Mouse (Mus musculus) spleen, postnatal 14 days (tissue): Measurements from ENCODE around the gene Tmigd3.
A peak's percentile ranks its signal among the peaks of the same experiment; 100 is the strongest.

Experiments used
- DNase-seq, 2 experiments: peaks; one replicate each; pipeline ENCODE4 v3.0.0; 2021 to 2022; ENCODE audit warnings: low spot score in 2 of 2

Gene Tmigd3

DNA sequence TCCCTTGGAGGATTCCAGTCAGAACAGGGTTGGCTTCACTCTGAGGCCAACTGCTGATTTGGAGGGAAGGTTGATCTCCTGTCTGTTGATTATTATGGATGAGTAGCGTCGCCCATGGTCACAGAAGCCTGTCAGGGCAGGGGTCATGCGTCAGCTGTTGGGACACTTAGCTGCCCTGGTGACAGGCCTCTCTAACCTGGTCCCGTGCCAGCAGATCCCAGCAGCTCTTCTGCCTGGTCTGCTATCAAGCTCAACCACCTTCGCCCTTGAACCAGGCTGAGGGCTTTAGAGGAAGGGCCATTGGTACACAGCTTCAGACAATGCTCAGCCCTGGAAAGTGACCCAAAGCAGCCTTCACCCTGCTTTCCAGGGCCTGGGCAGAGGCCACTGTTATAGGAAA, 5.3 kb downstream of the Tmigd3 start:
- DNase-seq = no peak

- no peak for DNase-seq
Observed at GRCm38 (mm10) chr3:105877252-105877803, 6.6 kb downstream of the Tmigd3 start.

GRCm38 (mm10) chr3:105877919-105878318, 7.2 kb downstream of the Tmigd3 start:
- DNase-seq = no peak

DNA sequence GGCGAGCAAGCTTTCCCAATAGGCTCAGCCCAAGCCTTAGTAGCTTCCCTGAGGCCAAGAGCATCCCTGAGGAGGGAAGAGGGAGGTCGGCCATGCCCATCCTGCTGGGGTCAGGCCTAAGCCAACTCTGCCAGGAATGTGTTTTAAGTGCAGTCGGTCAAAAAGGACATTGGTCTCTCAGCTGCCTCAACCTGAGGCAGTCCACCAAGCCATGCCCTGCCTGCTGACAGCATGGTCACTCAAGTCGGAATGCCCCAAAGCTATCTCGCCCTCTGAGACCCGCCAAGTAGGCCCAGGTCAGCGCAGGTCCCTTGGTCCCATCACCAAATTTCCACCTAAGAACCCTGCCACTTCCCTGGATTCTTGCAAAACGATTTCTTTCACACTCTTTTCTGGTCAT, 8.0 kb downstream of the Tmigd3 start:
- no peak for DNase-seq

- DNase-seq = no peak
Observed at GRCm38 (mm10) chr3:105880419-105880818, 9.7 kb downstream of the Tmigd3 start.

DNA sequence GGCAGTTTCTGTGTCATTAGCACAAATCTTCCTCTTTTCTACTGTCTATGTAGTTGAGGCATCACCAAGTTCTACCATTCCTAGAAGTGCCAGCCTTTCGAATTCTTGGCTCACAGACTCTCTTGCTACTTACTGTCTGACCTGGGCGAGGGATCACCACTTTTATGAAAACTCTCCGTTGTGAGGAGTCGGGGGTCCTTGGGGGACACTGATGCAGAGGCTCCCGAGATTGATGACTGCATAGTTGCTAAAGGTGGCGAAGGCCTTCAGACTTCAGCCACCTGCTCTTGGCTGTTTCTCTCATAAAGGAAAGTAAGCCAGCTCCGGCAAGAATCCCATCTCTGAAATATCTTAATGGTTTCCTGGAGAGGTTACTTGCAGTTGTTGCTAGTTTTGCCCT, 11.4 kb downstream of the Tmigd3 start:
- DNase-seq = no peak

DNA sequence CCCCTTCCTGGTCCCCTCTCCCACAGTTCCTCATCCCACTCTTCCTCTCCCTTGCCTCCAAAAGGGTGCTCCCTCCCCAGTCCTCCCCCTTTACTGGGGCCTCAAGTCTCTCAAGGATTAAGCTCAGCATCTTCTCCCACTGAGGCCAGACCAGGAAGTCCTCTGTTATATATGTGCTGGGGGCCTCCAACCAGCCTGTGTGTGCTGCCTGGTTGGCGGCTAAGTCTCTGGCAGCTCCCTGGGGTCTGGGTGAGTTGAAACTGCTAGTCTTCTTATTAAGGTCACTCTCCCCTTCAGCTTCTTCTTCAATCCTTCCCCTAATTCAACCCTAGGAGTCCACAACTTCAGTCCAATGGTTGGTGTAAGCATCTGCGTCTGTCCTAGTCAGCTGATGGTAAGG, 12.4 kb downstream of the Tmigd3 start:
- DNase-seq = no peak

DNA sequence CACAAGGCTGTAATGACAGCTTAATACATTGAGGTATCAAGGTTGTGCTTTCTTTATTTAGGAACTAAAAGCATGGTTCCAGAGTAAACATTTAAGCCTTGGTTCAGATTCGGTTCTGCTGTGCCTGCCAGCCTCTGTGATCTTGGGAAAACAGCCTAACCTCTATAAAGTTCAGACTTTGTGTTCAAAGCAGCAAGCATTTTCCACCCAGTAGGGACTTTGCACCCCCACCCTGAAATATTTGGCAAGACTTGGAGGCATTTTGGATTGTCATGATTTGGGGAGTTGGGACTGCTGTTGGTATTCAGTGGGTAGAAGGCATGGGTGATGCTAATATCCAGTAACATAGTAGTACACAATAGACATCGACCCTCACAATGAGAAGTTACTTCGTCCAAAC, 18.3 kb downstream of the Tmigd3 start:
- no peak for DNase-seq

GRCm38 (mm10) chr3:105890220-105890619, 19.5 kb downstream of the Tmigd3 start:
- no peak for DNase-seq

DNA sequence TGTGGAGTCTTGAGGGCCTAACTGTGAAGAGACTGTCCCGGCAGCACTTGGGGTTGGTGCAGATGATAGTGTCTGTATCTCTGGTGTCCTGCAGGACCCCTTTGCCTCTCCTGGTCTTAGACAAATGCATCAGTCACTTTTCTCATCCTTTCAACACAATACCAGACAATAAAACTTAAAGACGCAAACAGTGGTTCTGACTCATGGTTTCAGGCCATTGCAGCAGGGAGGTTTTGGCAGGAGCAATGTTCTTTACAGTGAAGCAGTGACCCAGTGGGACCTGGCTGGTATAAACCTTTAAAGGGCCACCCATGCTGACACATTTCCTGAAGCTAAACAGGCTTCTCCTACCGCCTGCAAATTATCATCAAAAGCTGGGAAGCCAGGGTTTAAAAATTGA, 20.4 kb downstream of the Tmigd3 start:
- DNase-seq = no peak

GRCm38 (mm10) chr3:105891760-105892571, 21.3 kb downstream of the Tmigd3 start:
- DNase-seq = peak; percentile 40 to 59

- DNase-seq = peak; percentile 45 to 61
Observed at GRCm38 (mm10) chr3:105892572-105893495, 22.1 kb downstream of the Tmigd3 start.

DNA sequence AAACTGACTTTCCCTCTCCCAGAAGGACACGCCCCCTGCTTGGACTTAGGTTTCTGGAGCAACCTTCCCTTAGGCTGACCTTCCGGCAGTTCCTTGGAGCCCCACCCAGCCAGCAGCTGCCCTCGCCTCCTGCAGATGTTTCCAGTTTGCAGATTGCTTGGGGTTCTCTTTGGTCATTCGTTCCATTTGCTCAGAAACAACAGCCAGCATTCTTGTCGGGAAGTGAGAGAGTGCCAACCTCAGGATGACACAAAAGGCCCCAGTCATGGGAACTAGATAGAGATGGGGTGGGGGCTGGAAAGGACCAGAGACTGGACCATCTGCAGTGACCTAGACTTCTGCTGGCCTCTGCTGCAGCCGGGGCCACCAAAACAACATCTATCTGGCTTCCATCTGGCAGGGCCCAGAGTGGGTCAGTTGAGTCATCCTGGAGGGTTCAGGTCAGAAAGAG, 23.3 kb downstream of the Tmigd3 start:
- DNase-seq = no peak

GRCm38 (mm10) chr3:105894601-105895592, 24.2 kb downstream of the Tmigd3 start:
- peak; percentile 67 to 80 for DNase-seq

- no peak for DNase-seq
Observed at GRCm38 (mm10) chr3:105896811-105897210, 26.1 kb downstream of the Tmigd3 start.

GRCm38 (mm10) chr3:105898325-105898724, 27.6 kb downstream of the Tmigd3 start:
- no peak for DNase-seq

- DNase-seq = no peak
Observed at GRCm38 (mm10) chr3:105898861-105899260, 28.2 kb downstream of the Tmigd3 start.

DNA sequence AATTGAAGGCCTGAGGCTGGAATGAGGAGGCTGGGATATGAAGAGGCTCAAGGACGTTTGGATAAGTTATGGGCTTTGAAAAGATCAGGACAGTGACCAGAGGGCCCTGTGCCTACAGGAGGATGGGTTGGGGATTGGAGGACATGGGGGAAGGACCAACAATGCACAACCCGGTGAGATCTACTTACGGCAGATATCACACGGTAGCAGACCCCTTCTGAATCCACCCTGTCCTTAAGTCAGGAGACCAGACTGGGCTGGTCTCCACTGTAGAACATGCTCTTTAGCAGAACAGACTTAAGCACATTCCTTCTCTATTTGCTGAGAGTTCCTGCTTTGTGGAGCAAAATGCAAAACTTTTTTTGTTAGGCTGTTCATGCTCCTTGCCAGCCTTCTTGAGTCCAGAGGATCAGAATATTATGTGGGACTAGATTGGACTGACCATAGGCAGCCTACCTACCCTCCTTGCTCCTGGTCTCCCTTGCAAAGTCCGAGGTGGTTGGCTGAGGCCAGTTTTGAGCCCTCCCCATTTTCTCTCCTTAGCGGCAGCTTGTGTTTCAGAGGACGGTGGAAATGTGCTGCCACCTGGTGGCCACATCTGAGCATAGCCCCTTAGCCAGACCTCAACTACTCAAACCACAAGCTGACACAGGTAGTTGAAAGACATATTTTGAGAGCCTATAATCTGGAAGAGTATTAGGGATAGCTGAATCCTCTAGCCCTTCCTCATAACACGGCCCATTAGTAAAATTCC, 28.9 kb downstream of the Tmigd3 start:
- peak; percentile 70 to 81 for DNase-seq

DNA sequence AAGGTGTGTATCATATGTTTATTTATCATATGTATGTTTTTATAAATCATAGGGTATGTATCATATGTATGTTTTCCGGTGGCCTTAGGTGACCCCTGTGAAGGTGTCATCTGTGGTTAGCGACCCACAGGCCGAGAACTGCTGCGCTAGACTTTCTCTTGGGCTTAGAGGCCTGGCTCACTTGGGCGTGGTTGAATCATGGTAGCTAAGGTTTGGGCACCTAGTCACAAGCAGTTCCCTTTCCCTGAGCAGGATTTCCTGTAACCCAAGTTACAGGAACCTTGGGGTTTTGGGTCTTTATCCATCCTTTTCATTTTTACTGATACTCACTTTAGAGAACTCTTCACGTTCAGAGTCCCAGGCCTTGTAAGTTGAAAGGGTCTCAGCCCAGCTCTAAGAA, 29.6 kb downstream of the Tmigd3 start:
- DNase-seq = no peak

- peak in 1 of 2 experiments; percentile 31 for DNase-seq
Observed at GRCm38 (mm10) chr3:105900716-105901115, 30.0 kb downstream of the Tmigd3 start.
